Comparison of ENCODE assay signal across 8 mouse cellular contexts in the genomic region with DNA sequence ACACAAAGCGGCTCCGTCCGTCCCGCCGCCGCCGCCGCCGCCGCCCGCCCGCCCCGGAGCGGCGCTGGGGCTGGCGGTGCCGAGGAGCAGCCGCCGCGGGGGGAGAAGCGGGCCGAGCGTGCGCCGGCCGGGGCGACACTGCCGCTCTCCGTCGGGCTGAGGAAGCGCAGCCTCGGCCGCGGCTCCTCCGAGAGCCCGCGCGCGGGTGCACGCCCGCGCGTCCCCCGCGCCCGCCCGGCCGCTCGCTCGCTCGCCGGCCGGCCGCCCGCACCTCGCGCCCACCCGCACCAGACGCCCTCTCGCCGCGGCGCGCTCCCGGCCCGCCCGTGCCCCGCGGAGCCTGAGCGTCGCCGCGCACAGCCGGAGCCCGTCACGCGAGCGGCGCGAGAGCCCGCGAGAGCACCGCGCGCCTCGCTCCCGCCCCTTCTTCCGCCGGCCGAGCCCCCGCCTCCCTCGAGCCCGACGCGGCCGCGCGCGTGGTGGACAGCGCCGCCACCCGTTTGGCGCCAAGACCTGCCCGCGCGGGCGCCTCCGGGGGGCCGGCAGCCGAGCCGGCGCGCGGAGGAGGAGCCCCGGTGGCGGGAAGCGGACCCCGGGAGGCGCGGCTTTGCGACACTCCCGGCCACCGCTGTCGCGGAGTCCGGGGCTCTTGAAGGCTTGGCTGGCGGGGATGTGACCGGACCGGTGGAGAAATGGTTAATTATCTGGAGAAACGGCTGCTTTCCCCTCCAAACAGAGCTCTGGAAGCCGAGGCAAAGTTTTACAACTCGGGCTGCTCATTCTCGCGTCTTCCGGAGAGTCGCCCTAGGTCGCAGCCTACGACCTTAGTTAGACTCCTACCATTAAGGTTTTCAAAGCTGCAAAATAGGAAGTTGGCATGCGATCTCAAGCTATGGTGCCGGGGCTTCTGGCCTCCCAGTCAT. TPM values are rescaled to one million over a fixed set of nuclear protein-coding genes. Genes with fewer than 3 reads are reported as not detected.
DNase-seq lines count a peak whose midpoint lies in the region; ATAC-seq and TF ChIP-seq lines count a peak whose summit lies in the region.

A gene (minus strand): TSS at position 438 of the 923 bp plus-strand sequence.

- peak within 1 kb of the TSS; percentile 99 for H3K4me3 ChIP-seq in forebrain, embryonic 10.5 days
- H3K4me3 ChIP-seq in heart, embryonic 15.5 days: peak within 1 kb of the TSS; percentile 94
- peak within 1 kb of the TSS; percentile 81 to 87 for H3K4me3 ChIP-seq in liver, embryonic 14.5 days (ENCODE audit: insufficient read depth in 1 of 2, low read depth in 2 of 2, low read length in 2 of 2)
- H3K4me3 ChIP-seq in neural tube, embryonic 11.5 days (ENCODE audit: low read depth, low read length): peak within 1 kb of the TSS; percentile 86
- H3K4me3 ChIP-seq in stomach, postnatal 0 days (ENCODE audit: low read depth, low read length): peak within 1 kb of the TSS; percentile 98

- TF ChIP-seq CTCF in liver, embryonic 14.5 days (IDR thresholded peaks at IDR 0.05; ENCODE audit: low read depth): peak; percentile 28
- peak; percentile 45; the same call in 1 of the 2 replicates for TF ChIP-seq CTCF in stomach, postnatal 0 days (IDR thresholded peaks at IDR 0.05; ENCODE audit: low read depth)

- peak within 1 kb of the TSS; percentile 99 for H3K27ac ChIP-seq in forebrain, embryonic 10.5 days
- H3K27ac ChIP-seq in heart, embryonic 15.5 days: peak within 1 kb of the TSS; percentile 96
- H3K27ac ChIP-seq in liver, embryonic 14.5 days: peak within 1 kb of the TSS; percentile 90
- H3K27ac ChIP-seq in neural tube, embryonic 11.5 days (ENCODE audit: low read depth, low read length): peak within 1 kb of the TSS; percentile 98
- peak within 1 kb of the TSS; percentile 98 for H3K27ac ChIP-seq in stomach, postnatal 0 days (replicated peaks)

- DNase-seq in c-Kit-negative CD71-positive TER-119-positive erythroid progenitor cells, embryonic 14.5 days (ENCODE audit: low read depth, low spot score): peak; percentile 68
- DNase-seq in forebrain, embryonic 10.5 days (ENCODE audit: extremely low spot score, low spot score): peak; percentile 84
- peak; percentile 83 to 93 for DNase-seq in kidney, postnatal 25 days
- DNase-seq in liver, embryonic 14.5 days (ENCODE audit: low read depth in 3 of 3, low spot score in 3 of 3): peak; percentile 73 to 79 (median 74)
- peak; percentile 95 for DNase-seq in neural tube, embryonic 11.5 days (ENCODE audit: low spot score)
- DNase-seq in stomach, postnatal 0 days (ENCODE audit: low spot score): peak; percentile 92

- peaks cover 29% of the 10 kb centered on the region for H3K36me3 ChIP-seq in forebrain, embryonic 10.5 days (replicated peaks)
- no peaks in the 10 kb centered on the region for H3K36me3 ChIP-seq in heart, embryonic 15.5 days
- peaks cover 15% of the 10 kb centered on the region for H3K36me3 ChIP-seq in liver, embryonic 14.5 days (replicated peaks; ENCODE audit: control insufficient read depth, insufficient read depth, low read depth)
- H3K36me3 ChIP-seq in neural tube, embryonic 11.5 days (ENCODE audit: control insufficient read depth, insufficient read depth, low read length): no peaks in the 10 kb centered on the region; the same call in 1 of the 2 replicates
- H3K36me3 ChIP-seq in stomach, postnatal 0 days (ENCODE audit: control insufficient read depth, insufficient read depth, low read length): no peaks in the 10 kb centered on the region

- H3K9ac ChIP-seq in heart, embryonic 15.5 days: peak within 1 kb of the TSS; percentile 96
- H3K9ac ChIP-seq in liver, embryonic 14.5 days (replicated peaks): peak within 1 kb of the TSS; percentile 98
- H3K9ac ChIP-seq in neural tube, embryonic 11.5 days (ENCODE audit: low read length): peak within 1 kb of the TSS; percentile 86
- H3K9ac ChIP-seq in stomach, postnatal 0 days (ENCODE audit: low read length): peak within 1 kb of the TSS; percentile 95

- WGBS in forebrain, embryonic 10.5 days: 4% methylated on average over 99 of the region's 140 CpGs
- under 1% methylated on average over 81 of the region's 140 CpGs for WGBS in heart, embryonic 15.5 days
- under 1% methylated on average over 116 of the region's 140 CpGs for WGBS in liver, embryonic 14.5 days (ENCODE audit: insufficient replicate concordance)
- under 1% methylated on average over 71 of the region's 140 CpGs for WGBS in neural tube, embryonic 11.5 days
- under 1% methylated on average over 84 of the region's 140 CpGs for WGBS in stomach, postnatal 0 days

- peak within 1 kb of the TSS; percentile 74 for H3K4me2 ChIP-seq in heart, embryonic 15.5 days
- H3K4me2 ChIP-seq in liver, embryonic 14.5 days (ENCODE audit: low read depth): peak within 1 kb of the TSS; percentile 91
- H3K4me2 ChIP-seq in neural tube, embryonic 11.5 days (ENCODE audit: low read depth): peak within 1 kb of the TSS; percentile 53
- peak within 1 kb of the TSS; percentile 77 for H3K4me2 ChIP-seq in stomach, postnatal 0 days (replicated peaks; ENCODE audit: low read depth)

- no peak for TF ChIP-seq EP300 in liver, embryonic 14.5 days (IDR thresholded peaks at IDR 0.05; ENCODE audit: low read depth)
- TF ChIP-seq EP300 in stomach, postnatal 0 days (optimal IDR thresholded peaks at IDR 0.05): no peak

- peaks cover 29% of the 10 kb centered on the region for H3K4me1 ChIP-seq in forebrain, embryonic 10.5 days
- peaks cover 25% of the 10 kb centered on the region for H3K4me1 ChIP-seq in heart, embryonic 15.5 days (replicated peaks)
- peaks cover 16 to 23% of the 10 kb centered on the region in 2 experiments for H3K4me1 ChIP-seq in liver, embryonic 14.5 days (replicated peaks; ENCODE audit: control insufficient read depth in 2 of 2, insufficient read depth in 2 of 2, low read length in 1 of 2)
- H3K4me1 ChIP-seq in neural tube, embryonic 11.5 days (ENCODE audit: control insufficient read depth, insufficient read depth, low read length): peaks cover 5% of the 10 kb centered on the region; the same call in 1 of the 2 replicates
- H3K4me1 ChIP-seq in stomach, postnatal 0 days (replicated peaks; ENCODE audit: control insufficient read depth, insufficient read depth): no peaks in the 10 kb centered on the region

- no peaks in the 10 kb centered on the region for H3K27me3 ChIP-seq in forebrain, embryonic 10.5 days (ENCODE audit: poor library complexity, severe bottlenecking)
- H3K27me3 ChIP-seq in heart, embryonic 15.5 days: no peaks in the 10 kb centered on the region
- H3K27me3 ChIP-seq in liver, embryonic 14.5 days (ENCODE audit: control insufficient read depth, insufficient read depth, low read length): no peaks in the 10 kb centered on the region
- H3K27me3 ChIP-seq in neural tube, embryonic 11.5 days (ENCODE audit: control insufficient read depth, insufficient read depth, low read length): no peaks in the 10 kb centered on the region
- no peaks in the 10 kb centered on the region for H3K27me3 ChIP-seq in stomach, postnatal 0 days (ENCODE audit: control insufficient read depth, insufficient read depth, low read length)

- H3K9me3 ChIP-seq in forebrain, embryonic 10.5 days: no peaks in the 10 kb centered on the region
- H3K9me3 ChIP-seq in heart, embryonic 15.5 days (replicated peaks): no peaks in the 10 kb centered on the region
- H3K9me3 ChIP-seq in liver, embryonic 14.5 days (ENCODE audit: control insufficient read depth, low read length): no peaks in the 10 kb centered on the region
- no peaks in the 10 kb centered on the region for H3K9me3 ChIP-seq in neural tube, embryonic 11.5 days (ENCODE audit: control insufficient read depth, low read length)
- no peaks in the 10 kb centered on the region for H3K9me3 ChIP-seq in stomach, postnatal 0 days (ENCODE audit: control insufficient read depth, low read length)

- peak; percentile 72 for ATAC-seq in CD4-positive, CD25-positive, alpha-beta regulatory T cell, adult 4 months
- ATAC-seq in heart, embryonic 15.5 days (replicated peaks; ENCODE audit: insufficient number of reproducible peaks, insufficient read depth, low FRiP score, low read depth): peak; percentile 88
- peak; percentile 86 for ATAC-seq in liver, embryonic 14.5 days (ENCODE audit: insufficient read depth)
- ATAC-seq in neural tube, embryonic 11.5 days (ENCODE audit: insufficient read depth, low FRiP score, low TSS enrichment): peak; percentile 87
- ATAC-seq in stomach, postnatal 0 days (ENCODE audit: low FRiP score, low TSS enrichment): peak; percentile 92

RNA-seq across cellular contexts. Expression of the gene that starts here (rescaled TPM):
- polyA plus RNA-seq in CD4-positive, CD25-positive, alpha-beta regulatory T cell, adult 4 months (2017; shearing (Covaris generic)): 100 to 1,000 TPM in 1 of 2 experiments, 10 to 100 TPM in 1; 85.0 to 102 TPM
- polyA plus RNA-seq in forebrain, embryonic 10.5 days (2016; fragmentation: Nextera tagmentation; extraction: Ambion mirVana): 106 and 108 TPM in 2 replicates
- 30.5 and 36.8 TPM in 2 replicates for polyA plus RNA-seq in heart, embryonic 15.5 days (2015; fragmentation: Nextera tagmentation; extraction: Ambion mirVana)
- 24.4 and 31.4 TPM in 2 replicates for polyA plus RNA-seq in liver, embryonic 14.5 days (2012; rRNA removed)
- 24.9 and 27.3 TPM in 2 replicates for polyA plus RNA-seq in liver, embryonic 14.5 days (2014; fragmentation: Nextera tagmentation; extraction: Ambion mirVana)
- polyA plus RNA-seq in neural tube, embryonic 11.5 days (2014; fragmentation: Nextera tagmentation; extraction: Ambion mirVana): 124 TPM in 2 replicates
- 16.7 and 18.1 TPM in 2 replicates for polyA plus RNA-seq in stomach, postnatal 0 days (2015; fragmentation: Nextera tagmentation; extraction: Ambion mirVana)

Comparison
In these comparisons a context has a peak if more than half of its experiments do, and no peak if none do; other contexts are left out.
1. Peak in every context shown above with its lines: DNase-seq, ATAC-seq, H3K4me3 ChIP-seq and H3K27ac ChIP-seq.